Mouse (Mus musculus) CH12.LX (cell line): ENCODE data around the gene Malsu1. TPM values are rescaled to one million over a fixed set of nuclear protein-coding genes. Genes with fewer than 3 reads are reported as not detected.
A peak's percentile ranks its signal among the peaks of the same experiment; 100 is the strongest.

Source experiments
- DNase-seq: peaks from one replicate; pipeline ENCODE4 v3.0.0-alpha.2; 2013; ENCODE audit errors: extremely low read depth
- H3K27ac ChIP-seq: 2 replicates; pipeline ENCODE4 v1.5.1; 2012; ENCODE audit warnings: low read depth, mild to moderate bottlenecking, control low read depth, moderate library complexity; ENCODE audit not compliant: insufficient read depth
- H3K27me3 ChIP-seq: replicated peaks from 2 replicates; pipeline ENCODE3; 2012; ENCODE audit warnings: inconsistent platforms
- H3K36me3 ChIP-seq, 2 experiments: replicated peaks in 1 of 2; 2 replicates each; pipeline versions ENCODE3 to v1.6.1; 2012; ENCODE audit warnings: inconsistent platforms in 1 of 2, low read length in 1 of 2, mild to moderate bottlenecking in 1 of 2, mixed read lengths in 1 of 2, moderate library complexity in 1 of 2; ENCODE audit not compliant: control insufficient read depth in 1 of 2, insufficient read depth in 1 of 2
- H3K4me1 ChIP-seq, 2 experiments: 2 replicates each; pipeline ENCODE4 v1.6.1; 2012; ENCODE audit warnings: inconsistent platforms in 1 of 2, moderate library complexity in 1 of 2; ENCODE audit not compliant: insufficient read depth in 2 of 2, control insufficient read depth in 1 of 2
- H3K4me2 ChIP-seq: 2 replicates; pipeline ENCODE4 v1.6.1; 2012; ENCODE audit warnings: low read depth, mild to moderate bottlenecking, control low read depth; ENCODE audit not compliant: poor library complexity, insufficient read depth, severe bottlenecking
- H3K4me3 ChIP-seq, 3 experiments: fragments of 150-350 bp in 1 of 3; sonication (generic) in 1 of 3; replicated peaks in 1 of 3; 2 replicates each; pipeline versions ENCODE3 to v1.5.1; 2011 to 2012; ENCODE audit warnings: low read depth in 2 of 3, low read length in 2 of 3, mild to moderate bottlenecking in 2 of 3, moderate library complexity in 2 of 3, control low read depth in 1 of 3, improper control_type of control experiment in 1 of 3, inconsistent platforms in 1 of 3, mixed read lengths in 1 of 3; ENCODE audit not compliant: poor library complexity in 1 of 3
- H3K79me2 ChIP-seq: replicated peaks from 2 replicates; pipeline ENCODE4 v1.6.1; 2012; ENCODE audit warnings: mild to moderate bottlenecking, moderate library complexity; ENCODE audit not compliant: control insufficient read depth, poor library complexity, insufficient read depth, severe bottlenecking; ENCODE audit errors: extremely low read depth
- H3K9ac ChIP-seq: 2 replicates; pipeline ENCODE4 v1.6.1; 2012; ENCODE audit warnings: low read depth, mild to moderate bottlenecking, control low read depth, moderate library complexity; ENCODE audit not compliant: insufficient read depth
- H3K9me3 ChIP-seq: replicated peaks from 2 replicates; pipeline ENCODE3; 2012; ENCODE audit warnings: low read length, inconsistent platforms, mixed read lengths
- CHD2 ChIP-seq: IDR thresholded peaks from 2 replicates; pipeline ENCODE4 v1.6.1; 2011; ENCODE audit warnings: low read length, improper control_type of control experiment
- ELF1 ChIP-seq: IDR thresholded peaks from 2 replicates; pipeline ENCODE4 v1.6.1; 2014; ENCODE audit warnings: low read depth, mild to moderate bottlenecking, inconsistent platforms, low read length, improper control_type of control experiment
- EP300 ChIP-seq: IDR thresholded peaks from 2 replicates; pipeline ENCODE4 v1.6.1; 2011; ENCODE audit warnings: low read length, improper control_type of control experiment
- ETS1 ChIP-seq: conservative IDR thresholded peaks from 2 replicates; pipeline ENCODE4 v1.6.1; 2012; ENCODE audit warnings: low read depth, mild to moderate bottlenecking, inconsistent platforms, low read length, improper control_type of control experiment, moderate library complexity
- GABPA ChIP-seq: IDR thresholded peaks from 2 replicates; pipeline ENCODE4 v1.6.1; 2012; ENCODE audit warnings: low read depth, low read length, improper control_type of control experiment, inconsistent platforms; ENCODE audit not compliant: insufficient replicate concordance
- IRF4 ChIP-seq: IDR thresholded peaks from 2 replicates; pipeline ENCODE4 v1.6.1; 2014; ENCODE audit warnings: low read depth, mild to moderate bottlenecking, inconsistent platforms, low read length, improper control_type of control experiment
- MAFK ChIP-seq: IDR thresholded peaks from 2 replicates; pipeline ENCODE4 v1.6.1; 2011; ENCODE audit warnings: low read length, improper control_type of control experiment; ENCODE audit not compliant: insufficient replicate concordance
- MAX ChIP-seq: IDR thresholded peaks from 2 replicates; pipeline ENCODE4 v1.6.1; 2011; ENCODE audit warnings: low read length, improper control_type of control experiment
- MAZ ChIP-seq: IDR thresholded peaks from 2 replicates; pipeline ENCODE4 v1.6.1; 2012; ENCODE audit warnings: low read depth, mild to moderate bottlenecking, inconsistent platforms, low read length, improper control_type of control experiment, moderate library complexity
- NELFE ChIP-seq: IDR thresholded peaks from 2 replicates; pipeline ENCODE4 v1.6.1; 2011; ENCODE audit warnings: low read depth, low read length, improper control_type of control experiment
- RAD21 ChIP-seq: IDR thresholded peaks from 2 replicates; pipeline ENCODE4 v1.6.1; 2011; ENCODE audit warnings: low read depth, mild to moderate bottlenecking, low read length, improper control_type of control experiment, moderate library complexity
- RCOR1 ChIP-seq: conservative IDR thresholded peaks from 2 replicates; pipeline ENCODE4 v1.6.1; 2012; ENCODE audit warnings: low read depth, mild to moderate bottlenecking, inconsistent platforms, low read length, improper control_type of control experiment
- SIN3A ChIP-seq: IDR thresholded peaks from 2 replicates; pipeline ENCODE4 v1.6.1; 2012; ENCODE audit warnings: low read length, improper control_type of control experiment, inconsistent platforms
- SMC3 ChIP-seq: IDR thresholded peaks from 2 replicates; pipeline ENCODE4 v1.6.1; 2011; ENCODE audit warnings: low read depth, low read length, improper control_type of control experiment
- USF2 ChIP-seq: conservative IDR thresholded peaks from 2 replicates; pipeline ENCODE4 v1.6.1; 2011; ENCODE audit warnings: low read depth, low read length, improper control_type of control experiment
- ZC3H11A ChIP-seq: IDR thresholded peaks from 2 replicates; pipeline ENCODE4 v1.6.1; 2012; ENCODE audit warnings: low read depth, mild to moderate bottlenecking, inconsistent platforms, low read length, improper control_type of control experiment
- ZKSCAN1 ChIP-seq: IDR thresholded peaks from 2 replicates; pipeline ENCODE4 v1.6.1; 2012; ENCODE audit warnings: low read depth, inconsistent platforms, low read length, improper control_type of control experiment, borderline replicate concordance
- ZMIZ1 ChIP-seq: IDR thresholded peaks from 2 replicates; pipeline ENCODE4 v1.6.1; 2012; ENCODE audit warnings: low read depth, mild to moderate bottlenecking, inconsistent platforms, low read length, improper control_type of control experiment
- ZNF384 ChIP-seq: IDR thresholded peaks from 2 replicates; pipeline ENCODE4 v1.6.1; 2012; ENCODE audit warnings: low read depth, low read length, improper control_type of control experiment, inconsistent platforms
- dilution Hi-C: fragments of 300-500 bp; cut with MboI; formaldehyde crosslinking; loops from 2 replicates; pipeline ENCODE4 v1.14.3; 2020; ENCODE audit warnings: low sequenced_read_pairs; ENCODE audit not compliant: extremely low pct_unique_long_range_greater_than_20kb, extremely low pct_ligation_motif_present
- in situ Hi-C: fragments of 300-500 bp; cut with MboI; formaldehyde crosslinking; loops from 3 replicates; pipeline ENCODE4 v1.14.3; 2019; ENCODE audit warnings: low sequenced_read_pairs, low pct_ligation_motif_present, low pct_unique_long_range_greater_than_20kb, mixed read lengths
- polyA plus RNA-seq: library from polyadenylated mRNA; unstranded; fragments of >175 nt; gene quantifications from 2 replicates; pipeline ENCODE4 v1.2.1, GENCODE M21; 2012; ENCODE audit warnings: low read depth; ENCODE audit not compliant: insufficient read length
- total RNA-seq, 2 experiments: library from RNA; depleted of rRNA; stranded (reverse); fragments of 300-350 nt in 1 of 2; fragments of >200 nt in 1 of 2; gene quantifications; 2 replicates each; pipeline ENCODE4 v1.2.3; 2012 to 2014

The Malsu1 gene
- total and polyA plus RNA-seq, 3 experiments = 39.0 to 78.7 (median 59.6) TPM

GRCm38 (mm10) chr6:49119462-49120135 is 46.0 kb downstream of the Malsu1 start:
- Histone ChIP-seq H3K79me2 (no peaks in the 10 kb centered on the region), H3K36me3 (peaks cover 3 to 34% of the 10 kb centered on the region in 2 experiments), H3K9me3 (no peaks in the 10 kb centered on the region), H3K27me3 (no peaks in the 10 kb centered on the region), H3K9ac (no peak overlapping the region), H3K27ac (no peak overlapping the region), H3K4me2 (no peak overlapping the region), H3K4me1 (peaks cover 13 to 57% of the 10 kb centered on the region in 2 experiments), H3K4me3 (no peak overlapping the region)
- dilution Hi-C loops = no loop called here
- TF ChIP-seq MAFK (no peak), ETS1 (peak; percentile 51)
- DNase-seq = peak; percentile 29
- in situ Hi-C loops = no loop called here

- in situ Hi-C loops (no loop called here), dilution Hi-C loops (no loop called here)
- H3K4me3 ChIP-seq = no peak overlapping the region
- peaks cover 11 to 51% of the 10 kb centered on the region in 2 experiments for H3K4me1 ChIP-seq
- H3K9ac ChIP-seq = no peak overlapping the region
- no peak overlapping the region for H3K4me2 ChIP-seq
- no peak for DNase-seq
- no peaks in the 10 kb centered on the region for H3K9me3 ChIP-seq
- TF ChIP-seq RCOR1 (no peak), ZNF384 (no peak), SIN3A (no peak), SMC3 (no peak), RAD21 (no peak), ELF1 (no peak), EP300 (no peak), CHD2 (no peak), ZC3H11A (no peak), USF2 (no peak), MAX (no peak), ZKSCAN1 (no peak), ZMIZ1 (no peak), NELFE (no peak), GABPA (no peak), IRF4 (no peak), MAZ (no peak)
- TF ChIP-seq, all 38 proteins: peak for 0
- H3K27me3 ChIP-seq = no peaks in the 10 kb centered on the region
- peaks cover 5 to 35% of the 10 kb centered on the region in 2 experiments for H3K36me3 ChIP-seq
- no peak overlapping the region for H3K27ac ChIP-seq
- H3K79me2 ChIP-seq = no peaks in the 10 kb centered on the region
Measured at GRCm38 (mm10) chr6:49120370-49120769, 46.8 kb downstream of the Malsu1 start.
